In the genomic region with DNA sequence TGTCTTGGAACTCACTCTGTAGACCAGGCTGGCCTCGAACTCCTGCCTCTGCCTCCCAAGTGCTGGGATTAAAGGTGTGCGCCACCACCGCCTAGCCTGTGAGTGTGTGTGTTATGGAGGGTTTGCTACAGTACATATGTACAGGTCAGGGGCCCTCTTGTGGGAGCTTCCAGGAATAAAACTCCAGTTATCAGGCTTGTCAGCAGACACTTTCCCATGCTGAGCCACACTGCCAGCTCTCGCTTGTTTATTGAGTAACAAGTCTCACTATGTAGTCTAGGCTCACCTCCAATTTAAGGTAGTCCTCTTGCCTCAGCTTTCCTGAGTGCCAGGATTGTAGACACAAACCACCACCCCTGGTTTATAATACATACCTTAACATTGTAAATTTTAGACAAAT, we compare ENCODE assay signal across 27 mouse cellular contexts. TPM values are rescaled to one million over a fixed set of nuclear protein-coding genes. Genes with fewer than 3 reads are reported as not detected.
DNase-seq lines count a peak whose midpoint lies in the region; ATAC-seq lines count a peak whose summit lies in the region.
"Had no signal": no experiment of that assay in that cellular context is flagged by ENCODE, and none has a peak within 500 bp of the region (broad histone marks: within the 10 kb centered on the region; RNA-seq: fewer than 3 reads in every experiment).

No protein-coding gene starts in this region.

- H3K4me2 ChIP-seq in heart, embryonic 11.5 days = no peak overlapping the region
- H3K4me2 ChIP-seq in neural tube, embryonic 12.5 days (replicated peaks) = no peak overlapping the region
- H3K4me2 ChIP-seq: forebrain, embryonic 13.5 days; liver, embryonic 13.5 days; lung, embryonic 15.5 days; midbrain, embryonic 15.5 days had no signal

- no peaks in the 10 kb centered on the region for H3K9me3 ChIP-seq in heart, embryonic 11.5 days (replicated peaks; ENCODE audit: control insufficient read depth, low read length)
- no peaks in the 10 kb centered on the region for H3K9me3 ChIP-seq in neural tube, embryonic 12.5 days
- H3K9me3 ChIP-seq: forebrain, embryonic 13.5 days; G1E; liver, embryonic 13.5 days; lung, embryonic 15.5 days; midbrain, embryonic 10.5 days; midbrain, embryonic 15.5 days had no signal

- no peak for ATAC-seq in heart, embryonic 11.5 days (replicated peaks; ENCODE audit: insufficient number of reproducible peaks, low FRiP score, low TSS enrichment)
- no peak for ATAC-seq in neural tube, embryonic 12.5 days (ENCODE audit: low FRiP score, low read depth)
- ATAC-seq: activated CD4-positive, CD25-positive, alpha-beta regulatory T cell, adult 4 months; forebrain, embryonic 13.5 days; hindbrain, embryonic 16.5 days; midbrain, embryonic 15.5 days had no signal

- H3K9ac ChIP-seq in heart, embryonic 11.5 days (ENCODE audit: low read depth, low read length) = no peak overlapping the region
- H3K9ac ChIP-seq in neural tube, embryonic 12.5 days = 0 out of 2 replicates have a peak overlapping the region, but pooled peaks have one; percentile 0
- H3K9ac ChIP-seq: forebrain, embryonic 13.5 days; liver, embryonic 13.5 days; lung, embryonic 15.5 days; midbrain, embryonic 15.5 days had no signal

- no peaks in the 10 kb centered on the region for H3K27me3 ChIP-seq in heart, embryonic 11.5 days (ENCODE audit: control insufficient read depth, insufficient read depth, low read length)
- H3K27me3 ChIP-seq in neural tube, embryonic 12.5 days (replicated peaks) = no peaks in the 10 kb centered on the region
- H3K27me3 ChIP-seq: forebrain, embryonic 13.5 days; liver, embryonic 13.5 days; lung, embryonic 15.5 days; midbrain, embryonic 15.5 days had no signal

- no peak overlapping the region for H3K27ac ChIP-seq in heart, embryonic 11.5 days (ENCODE audit: low read depth, low read length)
- no peak overlapping the region for H3K27ac ChIP-seq in neural tube, embryonic 12.5 days
- H3K27ac ChIP-seq: forebrain, embryonic 13.5 days; liver, embryonic 13.5 days; lung, embryonic 15.5 days; midbrain, embryonic 10.5 days; midbrain, embryonic 15.5 days had no signal

- H3K36me3 ChIP-seq in heart, embryonic 11.5 days (ENCODE audit: control insufficient read depth, insufficient read depth, low read length) = peaks cover 3% of the 10 kb centered on the region; the same call in 1 of the 2 replicates
- H3K36me3 ChIP-seq in neural tube, embryonic 12.5 days = peaks cover 38% of the 10 kb centered on the region
- H3K36me3 ChIP-seq: G1E; liver, embryonic 13.5 days; lung, embryonic 15.5 days; midbrain, embryonic 15.5 days had no signal

- peak; percentile 93 for DNase-seq in heart, adult 11 months
- no peak for DNase-seq in heart, postnatal 14 days
- DNase-seq in heart, postnatal 4 days = peak; percentile 40
- no peak for DNase-seq in neural tube, embryonic 10.5 days (ENCODE audit: extremely low spot score, low spot score)
- DNase-seq in spleen, postnatal 14 days (ENCODE audit: low spot score in 2 of 2) = no peak
- no peak for DNase-seq in adrenal gland, postnatal 36 days
- DNase-seq: adrenal gland, adult 2 months; cerebellum, adult 2 months; cerebellum, postnatal 25 days; gastrocnemius, postnatal 10 days; kidney, adult 11 months; kidney, postnatal 14 days; layer of hippocampus, adult 9-11 months; liver, embryonic 13.5 days; right cerebral cortex, adult 18-20 months; right cerebral cortex, postnatal 4 days; thymus, adult 2 months; thymus, postnatal 36 days had no signal

- intact Hi-C loops in heart, postnatal 14 days (cut with DNase I) = loop anchor here (5.0 kb wide), 1 partner anchor 263 kb away; no protein-coding TSS in a partner anchor

- no peak overlapping the region for H3K4me3 ChIP-seq in heart, embryonic 11.5 days (ENCODE audit: low read depth, low read length)
- no peak overlapping the region for H3K4me3 ChIP-seq in neural tube, embryonic 12.5 days
- H3K4me3 ChIP-seq: forebrain, embryonic 13.5 days; liver, embryonic 13.5 days; lung, embryonic 15.5 days; midbrain, embryonic 10.5 days; midbrain, embryonic 15.5 days had no signal

- peaks cover under 1% of the 10 kb centered on the region for H3K4me1 ChIP-seq in heart, embryonic 11.5 days (ENCODE audit: control insufficient read depth, insufficient read depth, low read length)
- H3K4me1 ChIP-seq in neural tube, embryonic 12.5 days = peaks cover 8% of the 10 kb centered on the region; the same call in 1 of the 2 replicates

- 74% methylated on average over 4 of the region's 4 CpGs for WGBS in heart, embryonic 11.5 days (ENCODE audit: insufficient replicate concordance)
- WGBS in neural tube, embryonic 12.5 days = 95% methylated on average over 4 of the region's 4 CpGs

RNA-seq across cellular contexts. Expression of a gene that starts 24.1 kb away (rescaled TPM):
- 10 to 100 TPM; 41.9 to 45.9 TPM for total RNA-seq in heart, postnatal 14 days (2021)
- 10 to 100 TPM; 37.0 to 37.2 TPM for total RNA-seq in heart, postnatal 4 days (2021)
- 35.6 and 38.6 TPM in 2 replicates for polyA plus RNA-seq in heart, embryonic 11.5 days (2014; fragmentation: Nextera tagmentation; extraction: Ambion mirVana)
- polyA plus RNA-seq in neural tube, embryonic 12.5 days (2016; fragmentation: Nextera tagmentation; extraction: Ambion mirVana) = 49.3 and 52.1 TPM in 2 replicates
- total RNA-seq in adrenal gland, postnatal 36 days (2021) = 10 to 100 TPM; 74.5 to 83.7 TPM

RNA-seq across cellular contexts. Expression of a gene that starts 25.4 kb away (rescaled TPM):
- 10 to 100 TPM; 20.2 to 22.1 TPM for total RNA-seq in heart, postnatal 14 days (2021)
- 10 to 100 TPM; 20.1 to 23.9 TPM for total RNA-seq in heart, postnatal 4 days (2021)
- polyA plus RNA-seq in heart, embryonic 11.5 days (2014; fragmentation: Nextera tagmentation; extraction: Ambion mirVana) = 36.8 and 39.7 TPM in 2 replicates
- 62.0 and 71.2 TPM in 2 replicates for polyA plus RNA-seq in neural tube, embryonic 12.5 days (2016; fragmentation: Nextera tagmentation; extraction: Ambion mirVana)
- 10 to 100 TPM; 40.4 to 44.2 TPM for total RNA-seq in adrenal gland, postnatal 36 days (2021)

RNA-seq across cellular contexts. Expression of a gene that starts 25.4 kb away (rescaled TPM):
- total RNA-seq in heart, postnatal 14 days (2021) = 10 to 100 TPM; 33.7 to 37.2 TPM
- total RNA-seq in heart, postnatal 4 days (2021) = 10 to 100 TPM; 38.6 to 42.5 TPM
- 70.0 and 72.9 TPM in 2 replicates for polyA plus RNA-seq in heart, embryonic 11.5 days (2014; fragmentation: Nextera tagmentation; extraction: Ambion mirVana)
- 75.7 and 76.2 TPM in 2 replicates for polyA plus RNA-seq in neural tube, embryonic 12.5 days (2016; fragmentation: Nextera tagmentation; extraction: Ambion mirVana)
- 10 to 100 TPM; 43.6 to 55.3 TPM for total RNA-seq in adrenal gland, postnatal 36 days (2021)

RNA-seq across cellular contexts. Expression of a gene that starts 51.6 kb away (rescaled TPM):
- total RNA-seq in heart, postnatal 14 days (2021) = 1 to 10 TPM; 5.4 to 6.7 TPM
- 1 to 10 TPM; 7.8 to 8.5 TPM for total RNA-seq in heart, postnatal 4 days (2021)
- polyA plus RNA-seq in heart, embryonic 11.5 days (2014; fragmentation: Nextera tagmentation; extraction: Ambion mirVana) = 7.5 and 8.4 TPM in 2 replicates
- polyA plus RNA-seq in neural tube, embryonic 12.5 days (2016; fragmentation: Nextera tagmentation; extraction: Ambion mirVana) = 21.9 and 22.0 TPM in 2 replicates
- 10 to 100 TPM; 11.8 to 13.2 TPM for total RNA-seq in adrenal gland, postnatal 36 days (2021)

Comparison
In these comparisons a context has a peak if more than half of its experiments do, and no peak if none do; other contexts are left out.
1. DNase-seq: peak in heart, adult 11 months (single experiment) and heart, postnatal 4 days (single experiment); none in heart, postnatal 14 days (0 of 2), neural tube, embryonic 10.5 days (single experiment), spleen, postnatal 14 days (0 of 2) and adrenal gland, postnatal 36 days (0 of 2).